Mouse (Mus musculus) left cerebral cortex, postnatal 14 days (tissue): ENCODE measurements at regions not wholly inside any gene's neighbourhood (a gene's known extent, or its start where the extent isn't known, plus 50 kb on each side); places are given as distances from the start of the nearest gene placed in this dataset.

Experiments used
- DNase-seq, 2 experiments: peaks; one replicate each; pipeline ENCODE4 v3.0.0; 2021 to 2022; ENCODE audit warnings: low spot score in 2 of 2, mixed read lengths in 1 of 2
- intact Hi-C: fragments of 180-260 bp; cut with DNase I; formaldehyde crosslinking; loops from one replicate; pipeline ENCODE4 v1.15.1; 2025

DNA sequence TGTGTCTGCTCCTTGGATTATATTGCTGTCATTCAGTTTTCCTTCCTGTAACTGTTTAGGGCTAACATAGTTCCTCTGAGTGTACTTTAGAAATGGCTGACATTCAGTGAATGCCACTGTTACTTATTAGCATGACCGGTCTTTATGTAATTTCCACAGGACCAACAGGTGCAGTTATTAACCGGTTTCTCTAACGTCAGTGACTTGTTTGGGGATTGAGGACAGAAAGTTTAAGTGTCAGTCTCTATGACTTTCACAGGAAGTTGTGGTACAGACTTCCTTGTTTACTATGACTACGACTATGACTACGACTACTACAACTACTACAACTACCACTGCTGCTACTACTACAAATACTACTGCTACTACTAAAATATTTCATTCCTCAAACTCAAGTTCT, 170.4 kb upstream of the Ptger4 start:
- no peak for DNase-seq
- intact Hi-C loops, result no loop called here

GRCm38 (mm10) chr15:5416031-5416430, 172.0 kb upstream of the Ptger4 start:
- intact Hi-C loops, result no loop called here
- no peak for DNase-seq

- intact Hi-C loops, result no loop called here
- DNase-seq, result no peak
These were observed 182.7 kb upstream of the Ptger4 start for GRCm38 (mm10) chr15:5426641-5427040.

DNA sequence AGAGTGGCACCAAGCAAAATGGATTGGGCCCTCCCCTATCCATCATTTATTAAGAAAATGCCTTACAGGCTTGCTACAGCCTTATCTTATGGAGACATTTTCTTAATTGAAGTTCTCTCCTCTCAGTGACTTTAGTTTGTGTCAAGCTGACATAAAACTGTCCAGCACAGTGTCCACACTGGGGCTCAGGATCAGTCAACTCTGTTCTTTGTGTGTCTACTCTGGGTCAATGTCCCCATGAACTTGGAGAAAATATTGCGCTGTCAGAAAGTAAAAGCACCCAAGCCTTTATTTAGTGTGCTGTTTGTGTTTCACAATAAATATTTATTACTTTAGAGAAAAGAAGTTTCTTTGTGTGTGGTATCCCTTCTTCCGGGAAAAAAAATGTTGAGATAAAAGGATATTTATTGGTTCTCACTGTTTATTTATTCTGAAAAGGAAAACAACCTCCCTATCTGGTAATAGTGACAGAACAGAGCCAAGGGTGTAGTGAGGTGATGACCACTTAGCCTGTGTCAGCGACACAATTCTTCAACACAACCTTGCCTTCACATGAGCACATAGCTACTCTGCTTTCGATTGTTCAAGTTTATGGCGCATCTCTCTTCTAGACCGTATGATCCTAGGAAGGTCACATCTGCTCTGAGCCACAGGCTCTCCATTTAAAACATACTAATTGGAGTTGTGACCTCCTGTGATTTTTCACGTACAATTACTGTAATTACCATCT, 183.5 kb upstream of the Ptger4 start:
- intact Hi-C loops, result no loop called here
- DNase-seq, result no peak

- DNase-seq, result no peak
- intact Hi-C loops, result no loop called here
These were observed 188.0 kb upstream of the Ptger4 start for GRCm38 (mm10) chr15:5432018-5432417.

- intact Hi-C loops, result no loop called here
- DNase-seq, result no peak
These were observed 193.0 kb upstream of the Ptger4 start for GRCm38 (mm10) chr15:5437020-5437419.

GRCm38 (mm10) chr15:5446040-5446755, 202.2 kb upstream of the Ptger4 start:
- intact Hi-C loops, result no loop called here
- DNase-seq, result no peak

GRCm38 (mm10) chr15:5446756-5447314, 202.8 kb upstream of the Ptger4 start:
- DNase-seq, result no peak
- intact Hi-C loops, result no loop called here

DNA sequence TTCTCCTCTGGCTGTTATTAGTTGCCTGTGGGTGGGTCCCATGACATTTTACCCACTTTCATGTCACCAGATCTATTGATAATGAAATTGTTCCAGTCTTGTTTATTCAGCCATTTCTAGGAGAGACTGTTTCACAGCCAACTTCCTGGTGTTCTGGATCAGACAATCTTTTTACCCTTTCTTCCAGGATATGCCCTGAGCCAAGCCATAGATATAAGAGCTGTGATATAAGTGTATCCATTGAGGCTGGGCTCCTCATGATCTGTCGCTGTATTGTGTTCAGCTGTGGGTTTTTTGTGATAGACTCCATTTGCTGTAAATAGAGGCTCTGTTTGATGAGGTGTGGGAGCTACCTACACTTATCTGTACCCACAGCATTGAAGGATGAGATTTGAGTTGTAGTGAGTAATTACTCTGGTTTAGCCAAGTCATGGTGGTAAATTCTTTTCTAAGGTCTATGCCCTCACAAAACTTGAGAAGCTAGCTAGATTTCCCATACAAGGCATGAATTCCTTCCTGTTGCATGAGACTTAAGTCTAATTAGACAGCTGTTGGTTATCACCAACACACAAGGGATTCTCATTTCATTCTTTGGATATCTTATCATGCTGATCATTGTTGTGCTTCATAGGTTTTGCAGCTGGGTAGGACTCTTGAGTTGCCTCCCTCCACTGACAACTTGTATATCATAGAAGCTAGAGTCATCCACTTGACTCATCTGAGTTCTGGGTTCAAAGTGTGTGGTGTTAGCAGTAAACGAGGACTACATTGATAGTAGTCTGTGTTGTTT, 203.9 kb upstream of the Ptger4 start:
- intact Hi-C loops, result no loop called here
- DNase-seq, result no peak

GRCm38 (mm10) chr15:5459083-5459482, 215.1 kb upstream of the Ptger4 start:
- intact Hi-C loops, result no loop called here
- no peak for DNase-seq

GRCm38 (mm10) chr15:5459580-5459979, 215.6 kb upstream of the Ptger4 start:
- intact Hi-C loops, result no loop called here
- no peak for DNase-seq

- DNase-seq, result no peak
- intact Hi-C loops, result no loop called here
These were observed 218.7 kb upstream of the Ptger4 start for GRCm38 (mm10) chr15:5462651-5463050.

DNA sequence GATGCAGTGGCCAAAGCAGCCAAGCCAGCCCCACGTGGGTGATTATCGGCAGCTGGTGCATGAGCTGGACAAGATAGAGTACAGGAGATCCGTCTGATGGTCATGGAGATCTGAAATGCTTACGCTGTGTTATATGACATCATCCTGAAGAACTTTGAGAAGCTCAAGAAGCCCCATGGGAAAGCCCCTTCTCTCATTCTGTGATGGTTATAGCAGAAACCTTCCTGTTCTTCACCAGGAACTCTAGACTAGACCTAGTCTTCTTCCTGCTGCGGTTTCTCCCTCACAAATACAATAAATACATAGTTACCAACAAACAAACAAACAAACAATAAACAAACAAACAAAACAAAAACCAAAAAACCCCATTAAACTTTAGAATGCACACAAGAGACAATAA, 220.7 kb upstream of the Ptger4 start:
- intact Hi-C loops, result no loop called here
- no peak for DNase-seq

GRCm38 (mm10) chr15:5468535-5469073, 224.6 kb upstream of the Ptger4 start:
- intact Hi-C loops, result no loop called here
- no peak for DNase-seq

DNA sequence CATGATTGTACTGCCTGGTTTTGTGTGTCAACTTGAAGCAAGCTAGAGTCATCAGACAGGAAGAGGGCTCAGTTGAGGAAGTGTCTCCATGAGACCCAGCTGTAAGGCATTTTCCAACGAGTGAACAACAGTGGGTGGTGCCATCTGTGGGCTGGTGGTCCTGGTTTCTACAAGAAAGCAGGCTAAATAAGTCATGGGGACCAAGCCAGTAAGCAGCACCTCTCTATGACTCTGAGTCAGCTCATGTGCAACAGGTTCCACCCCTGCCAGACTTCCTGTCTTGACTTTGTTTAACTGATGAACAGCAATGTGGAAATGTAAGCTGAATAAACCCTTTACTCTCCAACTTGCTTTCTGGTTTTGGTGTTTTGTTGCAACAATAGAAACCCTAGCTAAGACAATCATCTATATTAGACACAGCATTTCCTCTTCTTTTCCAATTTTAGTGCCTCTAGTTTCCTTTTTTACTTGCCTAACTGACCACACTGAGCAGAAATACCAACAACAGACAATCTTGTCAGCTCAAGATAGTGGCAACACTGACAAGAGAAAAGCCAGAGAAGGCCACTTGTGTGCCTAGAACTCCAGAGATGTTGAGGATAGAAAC, 231.5 kb upstream of the Ptger4 start:
- intact Hi-C loops, result no loop called here
- no peak for DNase-seq

- intact Hi-C loops, result no loop called here
- DNase-seq, result peak in 1 of 2 experiments; percentile 12
These were observed 249.3 kb upstream of the Ptger4 start for GRCm38 (mm10) chr15:5493286-5493685.

DNA sequence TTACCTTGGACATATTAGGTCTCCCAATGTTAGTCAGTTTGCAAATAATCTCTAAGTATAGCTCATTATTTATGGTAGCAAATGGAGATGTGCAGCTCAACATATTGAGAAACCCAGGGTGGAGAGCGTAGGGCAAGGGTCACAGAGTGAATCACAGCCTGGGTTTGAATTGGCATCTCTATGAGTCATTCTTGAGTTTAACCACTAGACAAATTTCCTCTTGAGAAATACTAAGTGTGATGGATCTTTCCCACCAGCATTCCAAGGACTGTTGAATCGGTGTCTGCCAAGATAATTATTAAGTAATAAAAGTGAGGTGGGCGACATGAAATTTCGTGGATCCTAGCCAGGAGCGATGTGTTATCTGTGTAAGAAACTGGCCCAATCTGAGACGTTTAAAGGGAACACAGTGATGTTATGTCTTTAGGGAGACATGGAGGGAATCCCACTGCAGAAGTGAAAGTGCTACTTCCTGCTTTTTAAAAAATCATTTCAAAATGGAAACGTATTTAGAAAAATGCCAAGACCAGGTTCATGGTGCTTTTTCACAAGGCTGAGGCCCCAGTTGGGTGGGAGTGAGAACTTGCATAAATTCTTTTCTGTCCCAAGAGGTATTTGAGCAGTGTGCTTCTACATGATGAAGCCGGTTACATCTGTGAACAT, 251.3 kb upstream of the Ptger4 start:
- no peak for DNase-seq
- intact Hi-C loops, result no loop called here

- intact Hi-C loops, result no loop called here
These were observed 252.0 kb upstream of the Ptger4 start for GRCm38 (mm10) chr15:5495954-5496353.

GRCm38 (mm10) chr15:5504502-5504901, 260.5 kb upstream of the Ptger4 start:
- no peak for DNase-seq
- intact Hi-C loops, result no loop called here

More at GRCm38 (mm10) chr15:5495954-5496353, 252.0 kb upstream of the Ptger4 start:
- no peak for DNase-seq
